Mouse (Mus musculus) hindbrain, embryonic 10.5 days (tissue): ENCODE results near the gene Ppp2r5a. TPM values are rescaled to one million over a fixed set of nuclear protein-coding genes. Genes with fewer than 3 reads are reported as not detected.

Experiments
- DNase-seq: peaks from one replicate; pipeline ENCODE4 v3.0.0-alpha.2; 2017; ENCODE audit warnings: low spot score
- H3K27ac ChIP-seq: fragments of 300-500 bp; sonication (generic); 2 replicates; pipeline ENCODE4 v1.5.1; 2016; ENCODE audit warnings: mild to moderate bottlenecking, moderate library complexity
- H3K27me3 ChIP-seq: fragments of 300-500 bp; sonication (generic); 2 replicates; pipeline ENCODE4 v1.6.1; 2016; ENCODE audit warnings: mild to moderate bottlenecking; ENCODE audit not compliant: poor library complexity, insufficient read depth, severe bottlenecking
- H3K36me3 ChIP-seq: fragments of 300-500 bp; sonication (generic); 2 replicates; pipeline ENCODE4 v1.6.1; 2016; ENCODE audit warnings: mild to moderate bottlenecking, moderate library complexity
- H3K4me1 ChIP-seq: fragments of 300-500 bp; sonication (generic); replicated peaks from 2 replicates; pipeline ENCODE4 v1.6.1; 2016; ENCODE audit warnings: mild to moderate bottlenecking
- H3K4me3 ChIP-seq: fragments of 300-500 bp; sonication (generic); 2 replicates; pipeline ENCODE4 v1.5.1; 2016; ENCODE audit warnings: mild to moderate bottlenecking, moderate library complexity
- H3K9me3 ChIP-seq: fragments of 300-500 bp; sonication (generic); 2 replicates; pipeline ENCODE4 v1.6.1; 2016; ENCODE audit warnings: mild to moderate bottlenecking, moderate library complexity
- WGBS: fragments of 180-500 bp; shearing (Covaris S2); methylation state at CpG from one replicate; pipeline ENCODE4 v1.1.7; 2016; 5-methylcytosine and 5-hydroxymethylcytosine counted together
- polyA plus RNA-seq: library from polyadenylated mRNA; unstranded; fragments of >200 nt; fragmentation: Nextera tagmentation; extraction: Ambion mirVana; gene quantifications from 2 replicates; pipeline ENCODE4 v1.2.1, GENCODE M21; 2016

The Ppp2r5a gene
- polyA plus RNA-seq, 1 experiment from 2014 or later, result 8.0 TPM

DNA sequence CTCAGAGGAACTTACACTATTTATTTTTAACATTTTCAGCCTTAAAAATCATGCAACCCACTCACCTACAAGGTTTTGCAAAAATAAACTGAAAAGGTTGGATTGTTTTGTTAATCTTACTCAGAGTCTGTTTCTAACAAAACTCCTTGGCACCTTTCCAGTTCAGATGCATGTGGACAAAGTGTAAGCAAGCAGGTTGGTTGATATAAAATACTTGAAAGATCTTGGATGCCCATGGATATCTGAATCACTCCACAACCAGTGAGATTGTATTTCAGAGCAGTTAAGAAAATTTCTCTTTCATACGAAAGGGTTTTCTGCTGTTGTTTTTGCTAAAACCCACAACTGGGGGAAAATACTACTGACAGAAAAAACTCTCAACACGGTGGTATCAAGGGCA lies 8.9 kb downstream of the Ppp2r5a start:
- no peak overlapping the region for H3K4me3 ChIP-seq
- WGBS, result 73% methylated on average over 2 of the region's 2 CpGs

DNA sequence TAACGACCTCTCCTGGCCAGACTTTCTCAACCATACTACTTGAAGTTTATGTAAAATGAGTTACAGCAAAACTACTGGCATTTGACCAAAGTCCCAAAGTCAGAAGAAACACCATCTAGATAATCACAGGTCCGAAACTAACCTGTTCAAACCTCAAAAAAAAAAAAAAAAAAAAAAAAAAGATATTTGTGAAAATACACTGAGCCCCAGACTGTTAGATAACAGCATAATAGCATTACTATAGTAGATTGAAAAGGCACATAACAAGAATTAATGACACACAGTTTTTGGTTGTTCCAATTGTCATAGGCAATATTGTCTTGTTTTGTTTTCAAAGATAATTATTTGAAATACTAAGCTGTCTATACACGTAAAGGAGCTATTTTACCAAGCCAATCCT lies 9.5 kb downstream of the Ppp2r5a start:
- Histone ChIP-seq H3K4me1 (peaks cover 14% of the 10 kb centered on the region), H3K27ac (no peak overlapping the region), H3K9me3 (no peaks in the 10 kb centered on the region), H3K36me3 (no peaks in the 10 kb centered on the region), H3K4me3 (no peak overlapping the region), H3K27me3 (no peaks in the 10 kb centered on the region)
- no peak for DNase-seq
- 83% methylated on average over 3 of the region's 3 CpGs for WGBS

More for the DNA sequence above, 8.9 kb downstream of the Ppp2r5a start:
- no peak for DNase-seq
- H3K27me3 ChIP-seq, result no peaks in the 10 kb centered on the region
- no peak overlapping the region for H3K27ac ChIP-seq
- H3K4me1 ChIP-seq, result peaks cover 14% of the 10 kb centered on the region
- H3K9me3 ChIP-seq, result no peaks in the 10 kb centered on the region
- no peaks in the 10 kb centered on the region for H3K36me3 ChIP-seq

DNA sequence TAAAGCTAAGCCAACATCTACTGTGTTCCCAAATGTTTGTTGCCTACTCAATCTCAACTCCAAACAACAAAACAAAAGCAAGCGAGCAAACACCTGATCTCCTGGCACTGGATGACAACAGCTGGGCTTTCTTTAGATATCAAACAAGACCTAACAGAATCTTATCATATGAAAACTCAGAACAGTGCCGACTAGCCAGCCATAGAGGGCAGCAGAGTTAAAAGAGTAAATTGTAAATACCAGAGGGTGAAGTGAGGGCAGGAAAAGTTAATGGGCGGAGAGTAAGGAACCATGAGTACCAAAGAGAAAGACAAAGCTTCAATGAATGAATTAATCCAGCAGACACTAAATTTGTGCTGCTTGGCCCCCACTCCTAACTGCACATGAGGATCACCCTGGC lies 11.8 kb downstream of the Ppp2r5a start:
- DNase-seq, result peak; percentile 31
- no peaks in the 10 kb centered on the region for H3K36me3 ChIP-seq
- WGBS, result 30% methylated on average over 3 of the region's 3 CpGs
- H3K4me3 ChIP-seq, result no peak overlapping the region
- H3K9me3 ChIP-seq, result no peaks in the 10 kb centered on the region
- H3K27ac ChIP-seq, result no peak overlapping the region
- H3K4me1 ChIP-seq, result peaks cover 14% of the 10 kb centered on the region
- H3K27me3 ChIP-seq, result no peaks in the 10 kb centered on the region

DNA sequence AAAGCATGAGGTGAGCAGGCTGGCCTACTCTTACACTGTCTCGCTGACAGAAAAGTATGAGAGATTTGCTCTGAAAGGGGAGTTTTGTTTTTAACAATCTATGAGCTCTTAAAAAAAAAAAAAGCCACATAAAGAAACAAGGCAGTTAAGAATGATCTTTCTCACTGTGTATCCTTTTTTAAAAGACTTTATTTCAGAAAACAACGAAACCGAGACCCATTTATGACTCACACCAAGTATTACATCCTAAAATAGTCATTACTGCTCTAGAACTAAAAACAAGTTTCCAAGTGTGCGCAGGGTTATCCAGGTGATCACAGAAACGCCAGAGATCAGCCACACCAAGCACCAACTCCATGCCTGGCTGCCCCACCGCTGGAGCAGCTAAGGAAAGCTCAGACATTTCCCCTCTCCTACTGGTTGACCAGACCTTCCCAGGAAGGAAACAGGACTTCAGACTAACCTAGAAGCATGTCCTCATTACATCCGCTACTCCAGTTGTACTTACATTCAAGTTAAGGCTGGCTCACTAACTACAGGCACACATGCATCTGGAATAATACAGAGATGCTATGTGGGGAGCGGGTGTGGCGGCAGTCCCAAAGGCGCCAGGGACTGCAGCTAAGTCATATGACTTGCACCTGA lies 18.2 kb downstream of the Ppp2r5a start:
- Histone ChIP-seq H3K27ac (no peak overlapping the region), H3K9me3 (no peaks in the 10 kb centered on the region), H3K4me1 (no peaks in the 10 kb centered on the region), H3K36me3 (peaks cover 2% of the 10 kb centered on the region; the same call in 1 of the 2 replicates), H3K27me3 (no peaks in the 10 kb centered on the region), H3K4me3 (no peak overlapping the region)
- 94% methylated on average over 10 of the region's 10 CpGs for WGBS
- no peak for DNase-seq

GRCm38 (mm10) chr1:191381955-191382736 lies 20.9 kb downstream of the Ppp2r5a start:
- DNase-seq, result no peak
- Histone ChIP-seq H3K27ac (no peak overlapping the region), H3K9me3 (no peaks in the 10 kb centered on the region), H3K27me3 (no peaks in the 10 kb centered on the region), H3K36me3 (peaks cover 2% of the 10 kb centered on the region; the same call in 1 of the 2 replicates), H3K4me3 (no peak overlapping the region), H3K4me1 (no peaks in the 10 kb centered on the region)
- 94% methylated on average over 11 of the region's 11 CpGs for WGBS

GRCm38 (mm10) chr1:191380843-191381242 lies 22.2 kb downstream of the Ppp2r5a start:
- H3K4me1 ChIP-seq, result no peaks in the 10 kb centered on the region
- H3K9me3 ChIP-seq, result no peaks in the 10 kb centered on the region
- H3K4me3 ChIP-seq, result no peak overlapping the region
- H3K27ac ChIP-seq, result no peak overlapping the region
- no peak for DNase-seq
- 87% methylated on average over 3 of the region's 3 CpGs for WGBS
- no peaks in the 10 kb centered on the region for H3K27me3 ChIP-seq
- peaks cover 2% of the 10 kb centered on the region; the same call in 1 of the 2 replicates for H3K36me3 ChIP-seq

- Histone ChIP-seq H3K27ac (no peak overlapping the region), H3K4me1 (no peaks in the 10 kb centered on the region), H3K36me3 (no peaks in the 10 kb centered on the region), H3K27me3 (no peaks in the 10 kb centered on the region), H3K4me3 (no peak overlapping the region), H3K9me3 (no peaks in the 10 kb centered on the region)
- no peak for DNase-seq
- 95% methylated on average over 2 of the region's 2 CpGs for WGBS
These were observed 25.0 kb downstream of the Ppp2r5a start for GRCm38 (mm10) chr1:191378080-191378479.

GRCm38 (mm10) chr1:191375644-191375998 lies 27.5 kb downstream of the Ppp2r5a start:
- DNase-seq, result no peak
- 88% methylated on average over 5 of the region's 5 CpGs for WGBS

GRCm38 (mm10) chr1:191374993-191375643 lies 28.0 kb downstream of the Ppp2r5a start:
- Histone ChIP-seq H3K36me3 (peaks cover 8% of the 10 kb centered on the region; the same call in 1 of the 2 replicates), H3K4me3 (no peak overlapping the region), H3K27ac (no peak overlapping the region), H3K27me3 (no peaks in the 10 kb centered on the region), H3K4me1 (no peaks in the 10 kb centered on the region), H3K9me3 (no peaks in the 10 kb centered on the region)
- no peak for DNase-seq
- 94% methylated on average over 10 of the region's 10 CpGs for WGBS

More at GRCm38 (mm10) chr1:191375644-191375998, 27.5 kb downstream of the Ppp2r5a start:
- Histone ChIP-seq H3K27me3 (no peaks in the 10 kb centered on the region), H3K4me1 (no peaks in the 10 kb centered on the region), H3K27ac (no peak overlapping the region), H3K4me3 (no peak overlapping the region), H3K9me3 (no peaks in the 10 kb centered on the region), H3K36me3 (peaks cover 3% of the 10 kb centered on the region; the same call in 1 of the 2 replicates)

DNA sequence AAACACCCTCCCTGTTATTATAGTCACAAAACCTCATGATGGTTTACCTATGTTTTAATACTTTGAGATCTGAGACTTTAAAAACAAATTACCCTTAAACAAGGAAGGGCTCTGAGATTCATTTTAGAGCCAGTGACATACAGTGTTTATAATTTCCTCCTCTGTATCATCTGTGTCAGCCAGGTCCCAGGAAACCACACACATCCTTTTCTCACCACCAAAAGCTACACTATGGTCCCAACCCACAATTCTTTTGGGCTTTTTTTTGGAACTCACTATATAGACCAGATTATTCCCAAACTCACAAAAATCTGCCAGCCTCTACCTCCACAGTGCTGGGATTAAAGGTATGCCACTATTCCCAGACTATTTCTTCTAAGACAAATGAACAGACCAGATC lies 33.9 kb downstream of the Ppp2r5a start:
- Histone ChIP-seq H3K27me3 (no peaks in the 10 kb centered on the region), H3K9me3 (no peaks in the 10 kb centered on the region), H3K27ac (no peak overlapping the region), H3K4me1 (no peaks in the 10 kb centered on the region), H3K36me3 (peaks cover 18% of the 10 kb centered on the region; the same call in 1 of the 2 replicates), H3K4me3 (no peak overlapping the region)
- DNase-seq, result no peak

DNA sequence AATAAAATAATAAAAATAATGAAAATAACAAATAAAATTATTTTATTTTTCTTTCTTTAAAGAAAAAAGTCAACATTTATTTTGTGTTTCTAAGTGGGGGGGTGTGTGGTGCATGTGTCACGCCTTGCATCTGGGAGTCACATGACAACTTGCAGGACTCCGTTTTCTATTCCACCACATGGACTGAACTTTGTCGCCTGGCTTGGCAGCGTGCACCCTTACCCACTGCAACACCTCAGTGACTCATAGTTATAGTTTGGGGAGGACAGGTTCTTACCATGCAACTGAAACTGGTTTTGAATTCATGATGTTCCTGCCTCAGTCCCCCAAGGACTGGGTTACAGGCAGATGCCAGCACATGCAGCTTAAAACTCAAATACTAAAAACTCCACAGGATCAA lies 34.9 kb downstream of the Ppp2r5a start:
- Histone ChIP-seq H3K27me3 (no peaks in the 10 kb centered on the region), H3K4me3 (no peak overlapping the region), H3K4me1 (no peaks in the 10 kb centered on the region), H3K36me3 (peaks cover 18% of the 10 kb centered on the region; the same call in 1 of the 2 replicates), H3K9me3 (no peaks in the 10 kb centered on the region), H3K27ac (no peak overlapping the region)
- no peak for DNase-seq
- WGBS, result 95% methylated on average over 4 of the region's 4 CpGs

DNA sequence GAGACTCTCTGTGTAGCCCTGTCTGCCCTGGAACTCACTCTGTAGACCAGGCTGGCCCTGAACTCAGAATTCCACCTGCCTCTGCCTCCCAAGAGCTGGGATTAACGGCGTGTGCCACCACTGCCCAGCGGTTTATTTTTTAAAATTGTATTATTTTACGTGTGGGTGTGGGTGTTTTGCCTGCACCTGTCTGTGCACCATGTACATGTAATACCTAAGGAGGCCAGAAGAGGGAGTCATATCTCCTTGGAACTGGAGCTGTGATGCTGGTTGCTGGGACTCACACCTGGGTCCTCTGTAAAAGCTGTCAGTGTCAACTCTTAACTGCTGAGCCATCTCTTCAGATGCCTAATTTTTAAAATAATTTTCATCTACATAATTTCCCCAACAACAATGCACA lies 38.6 kb downstream of the Ppp2r5a start:
- no peak overlapping the region for H3K27ac ChIP-seq
- H3K9me3 ChIP-seq, result no peaks in the 10 kb centered on the region
- 66% methylated on average over 4 of the region's 4 CpGs for WGBS
- H3K27me3 ChIP-seq, result no peaks in the 10 kb centered on the region
- peaks cover 12% of the 10 kb centered on the region; the same call in 1 of the 2 replicates for H3K36me3 ChIP-seq
- no peaks in the 10 kb centered on the region for H3K4me1 ChIP-seq
- DNase-seq, result no peak
- no peak overlapping the region for H3K4me3 ChIP-seq

- no peak for DNase-seq
- Histone ChIP-seq H3K36me3 (peaks cover 23% of the 10 kb centered on the region), H3K4me1 (no peaks in the 10 kb centered on the region), H3K27ac (no peak overlapping the region), H3K4me3 (no peak overlapping the region), H3K9me3 (no peaks in the 10 kb centered on the region), H3K27me3 (no peaks in the 10 kb centered on the region)
- WGBS, result 92% methylated on average over 6 of the region's 6 CpGs
These were observed 40.7 kb downstream of the Ppp2r5a start for GRCm38 (mm10) chr1:191362412-191362811.
